Mouse (Mus musculus) ES-E14 (cell line): ENCODE results near the gene Ahsg. TPM values are rescaled to one million over a fixed set of nuclear protein-coding genes. Genes with fewer than 3 reads are reported as not detected.

Source experiments
- DNase-seq: peaks from one replicate; pipeline ENCODE4 v3.0.0-alpha.2; 2013; ENCODE audit warnings: low read depth, low spot score
- H3K27ac ChIP-seq: 2 replicates; pipeline ENCODE4 v1.5.1; 2012; ENCODE audit warnings: low read depth, mild to moderate bottlenecking, low read length, moderate library complexity, mixed read lengths; ENCODE audit not compliant: poor library complexity, insufficient read depth, severe bottlenecking
- H3K36me3 ChIP-seq: 2 replicates; pipeline ENCODE4 v1.6.1; 2012; ENCODE audit warnings: mild to moderate bottlenecking, low read length, moderate library complexity, mixed read lengths; ENCODE audit not compliant: control insufficient read depth, poor library complexity, insufficient read depth, severe bottlenecking
- H3K4me1 ChIP-seq, 2 experiments: fragments of 150-350 bp in 1 of 2; sonication (generic) in 1 of 2; 2 replicates each; pipeline ENCODE4 v1.6.1; 2012; ENCODE audit warnings: low read length in 2 of 2, mild to moderate bottlenecking in 1 of 2, mixed read lengths in 1 of 2; ENCODE audit not compliant: control insufficient read depth in 2 of 2, insufficient read depth in 2 of 2, poor library complexity in 1 of 2
- H3K4me3 ChIP-seq, 2 experiments: fragments of 150-350 bp in 1 of 2; sonication (generic) in 1 of 2; 2 replicates each; pipeline ENCODE4 v1.5.1; 2012; ENCODE audit warnings: low read length in 2 of 2, low read depth in 1 of 2, mild to moderate bottlenecking in 1 of 2, mixed read lengths in 1 of 2; ENCODE audit not compliant: insufficient read depth in 1 of 2, poor library complexity in 1 of 2, severe bottlenecking in 1 of 2
- H3K9ac ChIP-seq: 2 replicates; pipeline ENCODE4 v1.6.1; 2012; ENCODE audit warnings: low read depth, mild to moderate bottlenecking, low read length, mixed read lengths; ENCODE audit not compliant: poor library complexity, insufficient read depth, severe bottlenecking
- H3K9me3 ChIP-seq: fragments of 150-350 bp; sonication (generic); 2 replicates; pipeline ENCODE4 v1.6.1; 2012; ENCODE audit warnings: low read depth, mild to moderate bottlenecking, low read length; ENCODE audit not compliant: control insufficient read depth, insufficient read depth
- CHD2 ChIP-seq: IDR thresholded peaks from 2 replicates; pipeline ENCODE4 v1.6.1; 2014; ENCODE audit warnings: mild to moderate bottlenecking, low read depth, low read length, inconsistent platforms
- HCFC1 ChIP-seq: IDR thresholded peaks from 2 replicates; pipeline ENCODE4 v1.6.1; 2012; ENCODE audit warnings: low read length, inconsistent platforms, borderline replicate concordance; ENCODE audit not compliant: insufficient read depth
- MAFK ChIP-seq: IDR thresholded peaks from 2 replicates; pipeline ENCODE4 v1.6.1; 2014; ENCODE audit warnings: mild to moderate bottlenecking, low read depth, low read length, inconsistent platforms; ENCODE audit not compliant: insufficient read depth
- ZC3H11A ChIP-seq: IDR thresholded peaks from 2 replicates; pipeline ENCODE4 v1.6.1; 2012; ENCODE audit warnings: low read depth, mild to moderate bottlenecking, inconsistent platforms, low read length, borderline replicate concordance
- ZNF384 ChIP-seq: IDR thresholded peaks from 2 replicates; pipeline ENCODE4 v1.6.1; 2012; ENCODE audit warnings: low read depth, low read length, inconsistent platforms
- in situ Hi-C, 2 experiments: fragments of 600-800 bp; cut with MboI; formaldehyde crosslinking; loops; one replicate each; pipeline ENCODE4 v1.15.1; 2025; ENCODE audit warnings: low sequenced_read_pairs in 2 of 2, inconsistent platforms in 1 of 2; ENCODE audit not compliant: unreplicated experiment in 2 of 2
- total RNA-seq: library from RNA; depleted of rRNA; stranded (reverse); fragments of 300-350 nt; gene quantifications from 2 replicates; pipeline ENCODE4 v1.2.3, GENCODE M21; 2012

Ahsg gene
- total RNA-seq, 1 experiment = 1.8 TPM

DNA sequence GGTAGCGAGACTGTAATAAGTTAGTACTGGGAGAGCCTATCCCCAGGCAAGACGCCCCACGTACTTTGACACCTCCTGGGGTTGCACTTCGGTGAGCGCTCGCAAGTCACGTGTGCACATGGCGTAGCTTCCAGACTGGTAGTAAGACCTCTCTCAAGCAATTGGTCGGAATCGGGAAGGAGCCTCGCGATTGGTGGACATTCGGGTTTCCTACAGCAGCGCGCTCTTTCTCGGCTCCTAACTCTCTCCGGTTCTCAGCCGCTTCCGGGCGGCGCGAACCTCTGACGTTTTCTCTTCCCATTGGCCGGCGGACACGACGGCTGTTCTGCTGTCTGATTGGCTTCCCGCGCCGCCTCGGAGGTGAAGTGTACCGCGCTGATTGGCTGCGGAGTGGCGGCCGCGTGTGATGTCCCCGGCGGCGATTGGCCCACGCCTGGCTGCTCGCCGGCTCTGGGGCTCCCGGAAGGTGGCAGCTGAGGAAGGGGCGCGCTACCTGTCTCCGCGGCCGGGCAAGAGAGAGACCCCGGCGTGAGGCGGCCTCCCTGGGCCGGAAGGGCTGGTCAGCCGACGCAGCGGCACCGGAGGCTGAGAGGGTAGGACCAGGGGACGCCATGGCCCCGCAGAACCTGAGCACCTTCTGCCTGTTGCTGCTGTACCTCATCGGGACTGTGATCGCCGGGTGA lies 33.5 kb upstream of the Ahsg start, which contains the start of the genes Tbccd1 and Dnajb11:
Tbccd1 (minus strand) TSS at position 239 of the 683 bp plus-strand sequence.
Dnajb11 (plus strand) TSS at position 415 of the 683 bp plus-strand sequence.
- H3K4me3 ChIP-seq = peak within 1 kb of the TSS; percentile 95 to 98
- H3K4me1 ChIP-seq = peaks cover 2 to 3% of the 10 kb centered on the region in 2 experiments; a peak in 2 of 4 replicates
- H3K27ac ChIP-seq = peak within 1 kb of the TSS; percentile 61
- peak within 1 kb of the TSS; percentile 99 for H3K9ac ChIP-seq
- peak; percentile 98 for DNase-seq
- in situ Hi-C loops = no loop called here
- peaks cover 6% of the 10 kb centered on the region for H3K36me3 ChIP-seq
- peak; percentile 84 for TF ChIP-seq CHD2
- no peak for TF ChIP-seq MAFK
- no peak for TF ChIP-seq ZC3H11A
- no peak for TF ChIP-seq ZNF384
- peak; percentile 74 for TF ChIP-seq HCFC1
- no peaks in the 10 kb centered on the region for H3K9me3 ChIP-seq

DNA sequence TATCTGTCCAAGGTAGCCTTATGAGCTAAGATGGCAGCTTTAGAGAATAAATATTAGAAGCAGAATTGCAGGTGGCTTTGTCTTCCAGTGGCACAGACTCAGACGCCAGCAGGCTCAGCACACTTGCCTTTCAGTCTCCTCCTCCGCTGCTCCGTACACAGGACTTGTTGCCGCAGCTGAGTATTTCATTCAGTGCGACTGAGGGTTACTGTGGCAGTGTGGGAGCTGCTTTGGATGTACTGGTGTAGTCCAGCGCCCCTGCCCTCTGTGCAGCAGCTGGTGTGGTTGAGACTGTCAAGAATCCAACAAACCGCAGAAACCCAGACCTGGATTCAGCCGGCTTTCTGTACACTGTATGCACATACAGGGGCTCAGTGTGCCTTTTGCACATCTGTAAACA lies 18.7 kb upstream of the Ahsg start:
- Histone ChIP-seq H3K4me1 (no peaks in the 10 kb centered on the region; a peak in 2 of 4 replicates), H3K27ac (no peak overlapping the region), H3K4me3 (no peak overlapping the region), H3K9me3 (no peaks in the 10 kb centered on the region), H3K36me3 (peaks cover 42% of the 10 kb centered on the region), H3K9ac (no peak overlapping the region)
- in situ Hi-C loops = no loop called here
- TF ChIP-seq ZNF384 (no peak), MAFK (no peak), CHD2 (no peak), ZC3H11A (no peak), HCFC1 (no peak)
- DNase-seq = no peak

DNA sequence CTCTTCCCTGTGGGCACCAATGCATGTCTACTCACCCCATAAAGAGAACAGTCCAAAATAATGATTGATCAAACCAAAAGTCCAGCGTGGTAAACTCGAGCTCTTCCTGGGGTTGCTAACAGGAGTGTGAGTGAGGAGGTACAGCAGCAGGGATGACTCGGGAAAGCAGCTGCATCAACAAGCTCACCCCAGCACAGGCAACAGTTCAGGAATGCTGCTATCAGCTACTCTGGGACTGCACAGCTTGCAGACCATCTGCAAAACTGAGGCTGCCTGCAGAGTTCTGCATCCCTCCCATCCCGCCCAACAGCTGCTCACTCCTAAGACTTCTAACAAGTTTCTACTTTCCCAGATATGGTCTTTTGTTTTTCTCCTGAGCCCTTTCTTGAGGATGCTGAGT lies 17.7 kb upstream of the Ahsg start:
- no peak for DNase-seq
- Histone ChIP-seq H3K4me3 (no peak overlapping the region), H3K4me1 (no peaks in the 10 kb centered on the region; a peak in 2 of 4 replicates), H3K36me3 (peaks cover 36% of the 10 kb centered on the region), H3K27ac (no peak overlapping the region), H3K9me3 (no peaks in the 10 kb centered on the region), H3K9ac (no peak overlapping the region)
- in situ Hi-C loops = no loop called here
- TF ChIP-seq ZC3H11A (no peak), ZNF384 (no peak), MAFK (no peak), CHD2 (no peak), HCFC1 (no peak)

DNA sequence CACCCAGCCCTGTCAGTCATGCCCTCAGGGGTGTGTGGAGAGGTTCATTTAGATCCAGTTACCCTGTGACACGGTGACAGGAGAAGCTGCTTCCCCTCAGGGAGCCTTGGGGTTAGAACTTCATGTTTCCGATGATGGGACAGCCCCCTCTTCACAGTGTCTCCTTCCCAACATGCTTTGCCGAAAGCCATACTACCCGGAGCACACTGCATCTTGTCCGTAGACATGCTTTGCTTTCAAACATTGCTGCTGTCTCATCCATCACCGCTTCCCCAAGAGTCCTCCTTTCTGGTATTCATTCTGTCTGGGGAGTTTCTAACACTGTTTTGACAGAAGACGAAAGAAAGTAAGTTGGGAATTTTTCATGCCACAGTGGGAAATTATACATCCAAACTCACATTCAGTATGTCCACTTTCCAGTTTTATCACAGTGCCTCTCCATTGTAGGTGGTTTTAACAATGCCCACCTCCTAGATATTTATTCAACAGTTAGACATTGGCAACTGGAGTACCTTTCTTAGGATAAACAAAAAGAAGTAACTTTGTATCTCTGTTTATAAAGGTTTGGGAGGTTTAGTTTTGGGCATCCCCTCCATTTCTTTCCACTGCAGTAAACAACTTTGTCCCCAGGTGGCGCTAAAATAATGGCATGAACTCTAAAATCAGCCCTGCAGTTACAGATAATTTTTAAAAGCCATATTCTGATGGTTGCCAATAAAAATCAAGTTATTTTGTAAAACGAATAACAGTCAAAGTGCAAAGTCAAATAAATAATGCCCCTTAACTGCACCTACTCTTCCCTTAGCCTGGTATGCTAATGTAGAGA lies 14.6 kb upstream of the Ahsg start:
- Histone ChIP-seq H3K9ac (no peak overlapping the region), H3K36me3 (peaks cover 9% of the 10 kb centered on the region), H3K4me3 (no peak overlapping the region), H3K27ac (no peak overlapping the region), H3K4me1 (no peaks in the 10 kb centered on the region; a peak in 2 of 4 replicates), H3K9me3 (no peaks in the 10 kb centered on the region)
- no peak for TF ChIP-seq HCFC1
- peak; percentile 61 for TF ChIP-seq ZC3H11A
- no peak for DNase-seq
- in situ Hi-C loops = loop anchor here in 1 of 2 experiments (5.0 kb wide), 1 partner anchor 176 kb away; no protein-coding TSS in a partner anchor
